Mouse (Mus musculus) brown adipose tissue, adult 24 weeks (tissue): Measurements from ENCODE around the gene Tor2a. TPM values are rescaled to one million over a fixed set of nuclear protein-coding genes. Genes with fewer than 3 reads are reported as not detected.

Experiments used
- H3K27ac ChIP-seq: fragments of 200-500 bp; replicated peaks from 2 replicates; pipeline ENCODE4 v1.5.1; 2012; ENCODE audit warnings: low read depth, mild to moderate bottlenecking, low read length
- H3K4me1 ChIP-seq: fragments of 200-500 bp; 2 replicates; pipeline ENCODE4 v1.6.1; 2012; ENCODE audit warnings: low read length, mixed read lengths; ENCODE audit not compliant: control insufficient read depth, insufficient read depth, insufficient read length
- H3K4me3 ChIP-seq: fragments of 200-500 bp; 2 replicates; pipeline ENCODE4 v1.5.1; 2012; ENCODE audit warnings: low read depth, mild to moderate bottlenecking, low read length, moderate library complexity; ENCODE audit not compliant: insufficient read depth
- polyA plus RNA-seq: library from polyadenylated mRNA; stranded (reverse); fragments of >200 nt; gene quantifications from 2 replicates; pipeline ENCODE4 v1.2.4, GENCODE M21; 2012; ENCODE audit not compliant: missing spikeins, insufficient read depth, insufficient read length

The Tor2a gene
- 16.8 and 17.6 TPM in 2 replicates for polyA plus RNA-seq

GRCm38 (mm10) chr2:32757056-32757845 lies at the start of gene Tor2a:
Gene Tor2a, plus strand, starts transcription at chr2:32757234.
- no peaks in the 10 kb centered on the region for H3K4me1 ChIP-seq
- H3K4me3 ChIP-seq, result peak within 1 kb of the TSS; percentile 89
- H3K27ac ChIP-seq, result peak within 1 kb of the TSS; percentile 80

GRCm38 (mm10) chr2:32708643-32709042 lies 48.4 kb upstream of the Tor2a start:
- H3K4me1 ChIP-seq, result peaks cover 7% of the 10 kb centered on the region
- H3K27ac ChIP-seq, result no peak overlapping the region
- H3K4me3 ChIP-seq, result no peak overlapping the region

GRCm38 (mm10) chr2:32709521-32710137 lies 47.4 kb upstream of the Tor2a start:
- Histone ChIP-seq H3K4me3 (no peak overlapping the region), H3K27ac (no peak overlapping the region)

GRCm38 (mm10) chr2:32710425-32710824 lies 46.6 kb upstream of the Tor2a start:
- Histone ChIP-seq H3K4me3 (peak overlapping the region; percentile 16; the same call in 1 of the 2 replicates), H3K4me1 (peaks cover 12% of the 10 kb centered on the region; the same call in 1 of the 2 replicates), H3K27ac (no peak overlapping the region)

More at GRCm38 (mm10) chr2:32709521-32710137, 47.4 kb upstream of the Tor2a start:
- peaks cover 11% of the 10 kb centered on the region; the same call in 1 of the 2 replicates for H3K4me1 ChIP-seq

- peak overlapping the region; percentile 89 for H3K4me3 ChIP-seq
Observed at GRCm38 (mm10) chr2:32711301-32712056, 45.6 kb upstream of the Tor2a start.

GRCm38 (mm10) chr2:32712108-32712551 lies 44.9 kb upstream of the Tor2a start:
- Histone ChIP-seq H3K27ac (peak overlapping the region; percentile 83), H3K4me1 (peaks cover 12% of the 10 kb centered on the region; the same call in 1 of the 2 replicates), H3K4me3 (peak overlapping the region; percentile 89)

More at GRCm38 (mm10) chr2:32711301-32712056, 45.6 kb upstream of the Tor2a start:
- Histone ChIP-seq H3K4me1 (peaks cover 12% of the 10 kb centered on the region; the same call in 1 of the 2 replicates), H3K27ac (peak overlapping the region; percentile 83)

- H3K4me3 ChIP-seq, result peak overlapping the region; percentile 89
- peak overlapping the region; percentile 83 for H3K27ac ChIP-seq
- peaks cover 12% of the 10 kb centered on the region; the same call in 1 of the 2 replicates for H3K4me1 ChIP-seq
Observed at GRCm38 (mm10) chr2:32712586-32712933, 44.5 kb upstream of the Tor2a start.

GRCm38 (mm10) chr2:32712934-32713817 lies 43.9 kb upstream of the Tor2a start, which contains the start of gene Cdk9:
Gene Cdk9, minus strand, starts transcription at chr2:32713076.
- H3K4me1 ChIP-seq, result peaks cover 12% of the 10 kb centered on the region; the same call in 1 of the 2 replicates
- H3K4me3 ChIP-seq, result peak within 1 kb of the TSS; percentile 89
- H3K27ac ChIP-seq, result peak within 1 kb of the TSS; percentile 88

- H3K27ac ChIP-seq, result peak overlapping the region; percentile 87
Observed at GRCm38 (mm10) chr2:32714117-32714986, 42.7 kb upstream of the Tor2a start.

GRCm38 (mm10) chr2:32714987-32715425 lies 42.0 kb upstream of the Tor2a start:
- Histone ChIP-seq H3K4me1 (peaks cover 12% of the 10 kb centered on the region; the same call in 1 of the 2 replicates), H3K27ac (peak overlapping the region; percentile 87), H3K4me3 (no peak overlapping the region)

More at GRCm38 (mm10) chr2:32714117-32714986, 42.7 kb upstream of the Tor2a start:
- H3K4me1 ChIP-seq, result peaks cover 12% of the 10 kb centered on the region; the same call in 1 of the 2 replicates
- H3K4me3 ChIP-seq, result no peak overlapping the region

GRCm38 (mm10) chr2:32718761-32719160 lies 38.3 kb upstream of the Tor2a start:
- Histone ChIP-seq H3K4me1 (peaks cover 8% of the 10 kb centered on the region; the same call in 1 of the 2 replicates), H3K27ac (no peak overlapping the region), H3K4me3 (no peak overlapping the region)

GRCm38 (mm10) chr2:32720053-32720452 lies 37.0 kb upstream of the Tor2a start:
- Histone ChIP-seq H3K4me1 (peaks cover 2% of the 10 kb centered on the region; the same call in 1 of the 2 replicates), H3K27ac (no peak overlapping the region), H3K4me3 (no peak overlapping the region)

GRCm38 (mm10) chr2:32720681-32721229 lies 36.3 kb upstream of the Tor2a start, which contains the start of gene Sh2d3c:
Gene Sh2d3c, plus strand, starts transcription at chr2:32721055.
- Histone ChIP-seq H3K27ac (no peak within 1 kb of the TSS), H3K4me3 (peak within 1 kb of the TSS; percentile 2), H3K4me1 (peaks cover 2% of the 10 kb centered on the region; the same call in 1 of the 2 replicates)
